In genomic region chr4:85402823-85403222, GRCm38 (mm10) we compare ENCODE assay signal across 8 mouse cellular contexts.
DNase-seq lines count a peak whose midpoint lies in the region; ATAC-seq lines count a peak whose summit lies in the region.

No protein-coding gene starts in this region.

- H3K4me3 ChIP-seq in forebrain, embryonic 10.5 days, result no peak overlapping the region
- no peak overlapping the region for H3K4me3 ChIP-seq in forebrain, embryonic 15.5 days

- H3K27me3 ChIP-seq in forebrain, embryonic 10.5 days (ENCODE audit: poor library complexity, severe bottlenecking), result no peaks in the 10 kb centered on the region
- H3K27me3 ChIP-seq in forebrain, embryonic 15.5 days, result no peaks in the 10 kb centered on the region

- H3K4me1 ChIP-seq in forebrain, embryonic 10.5 days, result peaks cover 5% of the 10 kb centered on the region
- H3K4me1 ChIP-seq in forebrain, embryonic 15.5 days, result no peaks in the 10 kb centered on the region

- peak; percentile 59 for DNase-seq in forebrain, embryonic 10.5 days (ENCODE audit: extremely low spot score, low spot score)
- peak; percentile 34 for DNase-seq in thymus, postnatal 0 days (ENCODE audit: low spot score)
- DNase-seq in thymus, postnatal 36 days, result no peak
- DNase-seq in fibroblast of lung, adult 2 months (ENCODE audit: low read depth), result peak; percentile 15
- peak; percentile 62 to 91 for DNase-seq in kidney, postnatal 36 days
- DNase-seq in lung, postnatal 4 days, result peak; percentile 46 to 74
- DNase-seq in thymus, postnatal 25 days, result peak; percentile 2

- no peaks in the 10 kb centered on the region for H3K36me3 ChIP-seq in forebrain, embryonic 10.5 days (replicated peaks)
- no peaks in the 10 kb centered on the region for H3K36me3 ChIP-seq in forebrain, embryonic 15.5 days

- no peak overlapping the region for H3K4me2 ChIP-seq in forebrain, embryonic 15.5 days (replicated peaks)

- no peak overlapping the region for H3K9ac ChIP-seq in forebrain, embryonic 15.5 days (replicated peaks)

- 45% methylated on average over 4 of the region's 4 CpGs for WGBS in forebrain, embryonic 10.5 days
- WGBS in forebrain, embryonic 15.5 days, result 46% methylated on average over 4 of the region's 4 CpGs

- ATAC-seq in forebrain, embryonic 15.5 days (replicated peaks), result no peak

- no peaks in the 10 kb centered on the region for H3K9me3 ChIP-seq in forebrain, embryonic 10.5 days
- no peaks in the 10 kb centered on the region for H3K9me3 ChIP-seq in forebrain, embryonic 15.5 days

- no peak overlapping the region for H3K27ac ChIP-seq in forebrain, embryonic 10.5 days
- H3K27ac ChIP-seq in forebrain, embryonic 15.5 days (replicated peaks), result no peak overlapping the region

Comparison
In these comparisons a context has a peak if more than half of its experiments do, and no peak if none do; other contexts are left out.
1. DNase-seq: peak in forebrain, embryonic 10.5 days (single experiment), thymus, postnatal 0 days (single experiment), fibroblast of lung, adult 2 months (single experiment), kidney, postnatal 36 days (2 of 2), lung, postnatal 4 days (2 of 2) and thymus, postnatal 25 days (single experiment); none in thymus, postnatal 36 days (0 of 2).